Mouse (Mus musculus) midbrain, embryonic 15.5 days (tissue): ENCODE measurements at regions not wholly inside any gene's neighbourhood (a gene's known extent, or its start where the extent isn't known, plus 50 kb on each side); places are given as distances from the start of the nearest gene placed in this dataset.

Source experiments
- ATAC-seq: fragments of 200-750 bp; cut with Nextera tagmentation; replicated peaks from 2 replicates; pipeline ENCODE4 v1.8.0; 2017; ENCODE audit warnings: moderate TSS enrichment
- H3K27ac ChIP-seq: fragments of 300-500 bp; sonication (generic); 2 replicates; pipeline ENCODE4 v1.5.1; 2015; ENCODE audit warnings: mild to moderate bottlenecking, inconsistent platforms
- H3K27me3 ChIP-seq: fragments of 300-500 bp; sonication (generic); replicated peaks from 2 replicates; pipeline ENCODE4 v1.6.1; 2015; ENCODE audit warnings: inconsistent platforms
- H3K36me3 ChIP-seq: fragments of 300-500 bp; sonication (generic); replicated peaks from 2 replicates; pipeline ENCODE4 v1.6.1; 2015; ENCODE audit warnings: inconsistent platforms
- H3K4me1 ChIP-seq: fragments of 300-500 bp; sonication (generic); 2 replicates; pipeline ENCODE4 v1.6.1; 2015; ENCODE audit warnings: inconsistent platforms
- H3K4me2 ChIP-seq: fragments of 300-500 bp; sonication (generic); 2 replicates; pipeline ENCODE4 v1.6.1; 2015; ENCODE audit warnings: inconsistent platforms, mild to moderate bottlenecking, moderate library complexity
- H3K4me3 ChIP-seq: fragments of 300-500 bp; sonication (generic); 2 replicates; pipeline ENCODE4 v1.5.1; 2015; ENCODE audit warnings: mild to moderate bottlenecking, inconsistent platforms
- H3K9ac ChIP-seq: fragments of 300-500 bp; sonication (generic); 2 replicates; pipeline ENCODE4 v1.6.1; 2015; ENCODE audit warnings: mild to moderate bottlenecking, inconsistent platforms
- H3K9me3 ChIP-seq: fragments of 300-500 bp; sonication (generic); 2 replicates; pipeline ENCODE4 v1.6.1; 2016; ENCODE audit warnings: inconsistent platforms
- WGBS: fragments of 180-500 bp; shearing (Covaris S2); methylation state at CpG from one replicate; pipeline ENCODE4 v1.1.7; 2015; ENCODE audit warnings: mixed read lengths; 5-methylcytosine and 5-hydroxymethylcytosine counted together

DNA sequence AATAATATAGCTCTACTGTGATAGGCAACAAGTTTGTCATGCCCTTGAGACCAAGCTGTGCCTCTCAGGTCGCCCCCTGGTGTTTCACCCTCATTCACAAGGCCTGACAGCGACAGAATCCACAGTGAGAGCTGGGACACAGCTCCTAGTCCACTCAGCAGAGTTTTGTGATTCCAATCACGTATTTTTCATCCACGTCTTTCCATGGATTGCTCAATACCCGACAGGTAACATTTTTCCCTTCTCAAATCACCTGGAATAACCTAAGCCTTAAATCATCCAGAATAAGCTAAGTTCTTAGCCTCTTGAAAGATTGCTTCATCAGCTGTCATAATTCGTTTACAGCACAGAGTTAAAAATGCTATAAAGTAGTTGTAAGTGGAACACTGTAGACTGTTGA is 211.3 kb downstream of the Ccdc91 start:
- H3K27me3 ChIP-seq = no peaks in the 10 kb centered on the region
- no peak overlapping the region for H3K27ac ChIP-seq
- H3K9ac ChIP-seq = no peak overlapping the region
- H3K36me3 ChIP-seq = no peaks in the 10 kb centered on the region
- no peak overlapping the region for H3K4me3 ChIP-seq
- WGBS = 73% methylated on average over 6 of the region's 6 CpGs
- H3K4me1 ChIP-seq = no peaks in the 10 kb centered on the region
- ATAC-seq = no peak
- H3K4me2 ChIP-seq = no peak overlapping the region
- no peaks in the 10 kb centered on the region for H3K9me3 ChIP-seq

GRCm38 (mm10) chr6:147698255-147698654 is 222.6 kb downstream of the Ccdc91 start:
- Histone ChIP-seq H3K27ac (no peak overlapping the region), H3K27me3 (no peaks in the 10 kb centered on the region), H3K36me3 (no peaks in the 10 kb centered on the region), H3K9ac (no peak overlapping the region), H3K4me1 (no peaks in the 10 kb centered on the region), H3K4me3 (no peak overlapping the region), H3K9me3 (no peaks in the 10 kb centered on the region), H3K4me2 (no peak overlapping the region)
- 93% methylated on average over 1 of the region's 1 CpGs for WGBS
- ATAC-seq = no peak

DNA sequence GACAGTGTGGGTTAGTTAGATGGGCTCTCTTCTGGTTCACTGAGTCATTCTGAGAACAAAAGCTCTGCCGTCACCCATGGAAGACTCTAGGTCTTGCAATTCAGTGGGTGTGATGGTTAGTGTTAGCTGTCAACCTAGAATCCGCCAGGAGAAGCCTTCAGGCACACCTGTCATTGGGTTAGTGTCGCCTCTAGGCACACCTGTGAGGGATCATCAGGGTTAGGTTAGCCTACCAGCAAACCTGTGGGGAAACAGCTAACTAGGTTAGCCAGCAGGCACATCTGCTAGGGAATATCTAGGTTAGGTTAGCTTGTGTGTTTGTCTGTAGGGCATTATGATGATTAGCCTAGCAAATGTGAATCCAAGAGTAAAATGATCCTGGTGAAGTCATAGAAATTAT is 223.8 kb downstream of the Ccdc91 start:
- WGBS = 81% methylated on average over 3 of the region's 3 CpGs
- H3K4me3 ChIP-seq = no peak overlapping the region
- no peaks in the 10 kb centered on the region for H3K9me3 ChIP-seq
- H3K27me3 ChIP-seq = no peaks in the 10 kb centered on the region
- no peak overlapping the region for H3K9ac ChIP-seq
- no peaks in the 10 kb centered on the region for H3K36me3 ChIP-seq
- no peaks in the 10 kb centered on the region for H3K4me1 ChIP-seq
- no peak overlapping the region for H3K4me2 ChIP-seq
- no peak overlapping the region for H3K27ac ChIP-seq
- no peak for ATAC-seq

GRCm38 (mm10) chr6:147700629-147701028 is 225.0 kb downstream of the Ccdc91 start:
- H3K27ac ChIP-seq = no peak overlapping the region
- no peak for ATAC-seq
- 81% methylated on average over 2 of the region's 2 CpGs for WGBS

DNA sequence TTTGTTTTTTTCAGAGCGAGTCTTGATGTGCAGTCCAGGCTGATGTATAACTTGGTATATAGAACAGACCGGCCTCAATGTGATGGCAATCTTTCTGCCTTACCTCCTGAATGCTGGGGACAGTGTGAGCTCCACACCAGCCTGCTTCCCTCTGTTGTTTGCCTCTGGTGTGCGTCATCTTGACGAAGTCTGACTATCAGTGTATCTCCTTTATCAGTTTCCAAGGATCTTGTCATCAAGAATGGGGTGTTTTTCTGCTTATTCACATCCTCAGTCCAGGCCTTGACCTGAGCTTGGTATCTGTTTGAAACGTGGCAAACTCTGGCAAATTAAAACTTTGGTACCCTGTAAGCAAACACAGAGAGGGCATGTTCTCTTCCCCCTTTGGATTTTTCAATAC is 226.3 kb downstream of the Ccdc91 start:
- H3K4me2 ChIP-seq = no peak overlapping the region
- H3K9ac ChIP-seq = no peak overlapping the region
- ATAC-seq = no peak
- H3K4me3 ChIP-seq = no peak overlapping the region
- no peaks in the 10 kb centered on the region for H3K9me3 ChIP-seq
- WGBS = 85% methylated on average over 5 of the region's 5 CpGs
- no peak overlapping the region for H3K27ac ChIP-seq
- H3K27me3 ChIP-seq = no peaks in the 10 kb centered on the region
- H3K36me3 ChIP-seq = no peaks in the 10 kb centered on the region
- H3K4me1 ChIP-seq = no peaks in the 10 kb centered on the region

More at GRCm38 (mm10) chr6:147700629-147701028, 225.0 kb downstream of the Ccdc91 start:
- Histone ChIP-seq H3K9me3 (no peaks in the 10 kb centered on the region), H3K36me3 (no peaks in the 10 kb centered on the region), H3K4me2 (no peak overlapping the region), H3K4me3 (no peak overlapping the region), H3K27me3 (no peaks in the 10 kb centered on the region), H3K4me1 (no peaks in the 10 kb centered on the region), H3K9ac (no peak overlapping the region)

DNA sequence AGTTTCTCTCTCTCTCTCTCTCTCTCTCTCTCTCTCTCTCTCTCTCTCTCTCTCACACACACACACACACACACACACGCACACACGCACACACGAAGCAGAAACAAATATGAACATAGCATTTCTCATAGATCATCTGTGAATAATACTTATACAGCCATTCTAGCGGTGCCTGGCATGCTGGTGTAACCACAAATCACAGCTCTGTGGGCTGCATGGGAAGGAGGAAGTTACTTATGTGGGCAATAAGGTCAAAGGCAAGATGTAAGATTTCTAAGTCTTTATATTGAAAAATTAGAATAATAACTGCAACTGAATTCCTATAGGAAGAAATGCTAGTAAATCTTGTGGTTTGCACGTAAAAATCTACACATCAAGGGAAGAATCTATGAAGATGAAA is 228.7 kb downstream of the Ccdc91 start:
- no peak overlapping the region for H3K4me3 ChIP-seq
- H3K9me3 ChIP-seq = no peaks in the 10 kb centered on the region
- H3K4me1 ChIP-seq = no peaks in the 10 kb centered on the region
- H3K27ac ChIP-seq = no peak overlapping the region
- H3K36me3 ChIP-seq = no peaks in the 10 kb centered on the region
- WGBS = 93% methylated on average over 5 of the region's 5 CpGs
- H3K4me2 ChIP-seq = no peak overlapping the region
- H3K9ac ChIP-seq = no peak overlapping the region
- no peaks in the 10 kb centered on the region for H3K27me3 ChIP-seq
- ATAC-seq = no peak

DNA sequence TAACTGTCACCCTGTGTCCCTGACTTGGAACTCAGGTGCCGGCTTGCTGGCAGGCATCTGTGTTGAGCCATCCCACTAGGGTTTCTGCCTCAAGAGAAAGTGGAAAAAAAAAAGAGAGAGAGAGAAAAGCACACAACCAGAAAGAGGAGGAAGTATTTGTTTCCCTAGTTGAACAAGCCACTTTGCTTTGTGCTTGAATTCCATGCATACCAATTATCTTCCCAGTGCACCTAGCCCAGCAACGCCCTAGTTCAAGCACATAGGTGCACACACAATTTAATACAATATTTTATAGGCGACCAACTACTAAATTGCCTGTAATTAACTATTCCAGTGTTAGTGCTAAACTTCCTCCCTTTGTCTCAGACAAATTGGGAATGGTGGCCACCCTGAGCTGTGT is 230.3 kb downstream of the Ccdc91 start:
- Histone ChIP-seq H3K9me3 (no peaks in the 10 kb centered on the region), H3K4me1 (no peaks in the 10 kb centered on the region), H3K27me3 (no peaks in the 10 kb centered on the region), H3K9ac (no peak overlapping the region), H3K36me3 (no peaks in the 10 kb centered on the region), H3K4me3 (no peak overlapping the region), H3K4me2 (no peak overlapping the region), H3K27ac (no peak overlapping the region)
- 80% methylated on average over 3 of the region's 3 CpGs for WGBS
- ATAC-seq = no peak

DNA sequence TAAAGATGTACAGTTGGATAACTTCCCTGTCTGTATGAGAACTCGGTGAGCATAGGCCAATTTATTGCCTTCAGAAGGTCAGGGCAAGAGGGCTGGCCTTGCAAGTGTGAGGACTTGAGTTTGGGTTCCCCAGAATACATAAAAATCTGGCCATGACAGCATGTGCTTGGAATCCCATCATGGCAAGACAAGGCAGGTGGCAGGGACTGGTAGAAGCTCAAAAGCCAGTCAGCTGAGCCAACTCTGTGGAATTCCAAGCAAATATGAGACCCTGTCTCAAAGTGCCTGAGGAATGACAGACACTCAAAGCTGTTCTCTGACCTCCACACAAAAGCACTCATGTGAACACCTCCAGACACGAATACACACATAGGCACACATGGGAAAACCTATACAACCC is 231.1 kb downstream of the Ccdc91 start:
- ATAC-seq = no peak
- WGBS = 87% methylated on average over 2 of the region's 2 CpGs
- H3K27me3 ChIP-seq = no peaks in the 10 kb centered on the region
- H3K9ac ChIP-seq = no peak overlapping the region
- no peaks in the 10 kb centered on the region for H3K9me3 ChIP-seq
- no peaks in the 10 kb centered on the region for H3K4me1 ChIP-seq
- H3K27ac ChIP-seq = no peak overlapping the region
- no peaks in the 10 kb centered on the region for H3K36me3 ChIP-seq
- H3K4me2 ChIP-seq = no peak overlapping the region
- no peak overlapping the region for H3K4me3 ChIP-seq

GRCm38 (mm10) chr6:147718052-147718712 is 242.6 kb downstream of the Ccdc91 start:
- peak; percentile 65; the same call in 1 of the 2 replicates for ATAC-seq
- no peaks in the 10 kb centered on the region for H3K9me3 ChIP-seq
- peaks cover 8% of the 10 kb centered on the region; the same call in 1 of the 2 replicates for H3K4me1 ChIP-seq
- H3K9ac ChIP-seq = no peak overlapping the region
- peak overlapping the region; percentile 24 for H3K27ac ChIP-seq
- no peak overlapping the region for H3K4me3 ChIP-seq
- H3K4me2 ChIP-seq = 0 out of 2 replicates have a peak overlapping the region, but pooled peaks have one; percentile 9
- H3K27me3 ChIP-seq = no peaks in the 10 kb centered on the region
- 39% methylated on average over 8 of the region's 8 CpGs for WGBS
- no peaks in the 10 kb centered on the region for H3K36me3 ChIP-seq

DNA sequence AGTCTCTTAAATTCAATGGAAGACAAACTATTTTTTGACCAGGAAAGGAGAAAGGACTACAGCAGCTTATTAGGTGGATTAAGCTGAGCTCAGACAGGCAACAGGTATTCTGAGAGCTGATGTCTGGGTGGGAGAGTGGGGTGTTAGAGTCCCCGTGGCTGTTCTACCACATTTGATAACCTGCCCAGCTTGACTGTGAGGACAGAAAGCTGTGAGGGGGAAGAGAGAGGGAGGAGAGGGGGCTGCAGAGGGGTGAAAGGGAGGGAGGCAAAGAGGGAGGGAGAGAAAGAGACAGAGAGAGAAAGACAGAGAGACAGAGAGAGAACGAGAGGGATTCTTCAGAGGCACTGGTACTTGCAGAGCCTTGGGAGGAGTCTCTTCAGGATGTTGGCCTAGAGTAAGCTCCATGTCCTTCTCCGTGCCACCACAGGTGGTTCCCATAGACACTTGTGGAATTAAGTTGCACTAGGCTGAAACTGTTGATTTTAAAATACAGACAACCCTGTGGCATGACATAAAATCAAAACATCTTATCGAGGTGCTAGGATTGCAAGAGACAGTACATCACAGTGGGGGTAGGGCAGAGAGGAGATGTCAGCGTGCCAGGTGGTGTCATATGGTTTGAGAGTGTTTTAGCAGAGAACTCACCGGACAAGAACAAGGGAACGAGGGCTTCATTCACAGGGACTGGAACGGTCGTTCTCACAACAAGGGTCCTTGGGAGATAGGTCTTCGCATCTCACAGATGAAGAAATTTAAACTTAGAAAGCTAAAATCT is 243.3 kb downstream of the Ccdc91 start:
- Histone ChIP-seq H3K27me3 (no peaks in the 10 kb centered on the region), H3K27ac (no peak overlapping the region), H3K4me2 (no peak overlapping the region), H3K9me3 (no peaks in the 10 kb centered on the region), H3K4me1 (peaks cover 8% of the 10 kb centered on the region; the same call in 1 of the 2 replicates), H3K4me3 (no peak overlapping the region), H3K36me3 (no peaks in the 10 kb centered on the region), H3K9ac (no peak overlapping the region)
- 78% methylated on average over 10 of the region's 10 CpGs for WGBS
- ATAC-seq = peak; percentile 45

GRCm38 (mm10) chr6:147719539-147719938 is 243.9 kb downstream of the Ccdc91 start:
- H3K4me3 ChIP-seq = no peak overlapping the region
- no peaks in the 10 kb centered on the region for H3K36me3 ChIP-seq
- H3K9ac ChIP-seq = no peak overlapping the region
- WGBS = 88% methylated on average over 8 of the region's 8 CpGs
- no peaks in the 10 kb centered on the region for H3K9me3 ChIP-seq
- no peaks in the 10 kb centered on the region for H3K27me3 ChIP-seq
- H3K27ac ChIP-seq = no peak overlapping the region
- peaks cover 8% of the 10 kb centered on the region; the same call in 1 of the 2 replicates for H3K4me1 ChIP-seq
- ATAC-seq = no peak
- H3K4me2 ChIP-seq = no peak overlapping the region

DNA sequence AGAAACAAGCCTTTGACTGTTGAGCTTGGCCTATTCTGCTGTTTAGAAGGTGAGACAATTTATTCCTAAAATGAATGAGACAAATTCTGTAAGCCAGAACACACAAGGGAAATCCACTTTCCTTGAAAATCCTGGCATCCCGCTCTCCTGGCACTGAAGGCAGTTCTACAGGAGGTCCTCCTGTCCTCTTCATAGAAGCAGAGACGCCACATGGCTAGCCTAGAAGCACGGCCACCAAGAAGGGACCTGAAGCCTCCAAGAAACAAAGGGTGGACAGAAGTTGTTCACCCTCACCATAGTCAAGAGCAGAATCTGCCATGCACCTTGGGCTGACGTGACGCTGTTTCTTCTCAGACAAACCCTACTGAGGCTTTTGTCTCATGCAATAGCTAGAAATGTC is 247.7 kb downstream of the Ccdc91 start:
- H3K27ac ChIP-seq = no peak overlapping the region
- H3K27me3 ChIP-seq = no peaks in the 10 kb centered on the region
- H3K4me3 ChIP-seq = no peak overlapping the region
- 92% methylated on average over 5 of the region's 5 CpGs for WGBS
- H3K9me3 ChIP-seq = no peaks in the 10 kb centered on the region
- H3K36me3 ChIP-seq = no peaks in the 10 kb centered on the region
- H3K4me2 ChIP-seq = no peak overlapping the region
- H3K9ac ChIP-seq = no peak overlapping the region
- peaks cover 3% of the 10 kb centered on the region; the same call in 1 of the 2 replicates for H3K4me1 ChIP-seq
- ATAC-seq = no peak

GRCm38 (mm10) chr6:147726987-147727386 is 251.4 kb downstream of the Ccdc91 start:
- H3K9ac ChIP-seq = no peak overlapping the region

More at GRCm38 (mm10) chr6:147726987-147727386, 251.4 kb downstream of the Ccdc91 start:
- no peak overlapping the region for H3K4me3 ChIP-seq
- no peaks in the 10 kb centered on the region for H3K9me3 ChIP-seq
- H3K4me1 ChIP-seq = no peaks in the 10 kb centered on the region
- ATAC-seq = no peak
- no peaks in the 10 kb centered on the region for H3K27me3 ChIP-seq
- H3K27ac ChIP-seq = no peak overlapping the region
- 86% methylated on average over 4 of the region's 4 CpGs for WGBS
- no peak overlapping the region for H3K4me2 ChIP-seq
- no peaks in the 10 kb centered on the region for H3K36me3 ChIP-seq
